Mouse (Mus musculus): ENCODE data around the gene Frmd5.
A peak's percentile ranks its signal among the peaks of the same experiment; 100 is the strongest.
"Not testable (repeated sequence)": the region's sequence is repeated elsewhere in the genome, so short reads cannot be mapped to it uniquely, and the experiment has no call there.

Gene Frmd5

GRCm38 (mm10) chr2:121806959-121807653 is at the start of gene Frmd5:
TSS of gene Frmd5 (minus strand) at chr2:121807087.
- DNase-seq (ENCODE audit: low spot score in 2 of 2) = peak; percentile 92 to 94

DNA sequence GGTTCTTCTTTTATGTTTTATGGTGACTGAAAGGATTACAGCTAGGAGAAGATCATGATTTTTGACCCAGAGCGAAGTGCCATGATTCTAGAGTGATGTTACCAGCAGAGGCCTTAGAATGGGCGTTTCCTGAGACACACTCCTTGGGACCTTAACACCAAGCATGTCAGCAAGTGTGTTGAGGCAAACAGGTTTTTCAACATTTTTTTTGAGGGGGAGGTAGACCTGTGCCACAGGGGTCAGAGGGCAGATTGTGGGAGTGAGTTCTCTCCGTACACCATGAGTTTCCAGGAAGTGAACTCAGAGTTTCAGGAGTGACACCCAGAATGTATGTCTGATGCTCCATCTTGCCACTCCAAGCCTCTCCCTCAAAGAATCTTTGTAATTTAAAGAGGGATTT is 47.1 kb upstream of the Frmd5 start:
- DNase-seq (ENCODE audit: low spot score in 2 of 2) = no peak

DNA sequence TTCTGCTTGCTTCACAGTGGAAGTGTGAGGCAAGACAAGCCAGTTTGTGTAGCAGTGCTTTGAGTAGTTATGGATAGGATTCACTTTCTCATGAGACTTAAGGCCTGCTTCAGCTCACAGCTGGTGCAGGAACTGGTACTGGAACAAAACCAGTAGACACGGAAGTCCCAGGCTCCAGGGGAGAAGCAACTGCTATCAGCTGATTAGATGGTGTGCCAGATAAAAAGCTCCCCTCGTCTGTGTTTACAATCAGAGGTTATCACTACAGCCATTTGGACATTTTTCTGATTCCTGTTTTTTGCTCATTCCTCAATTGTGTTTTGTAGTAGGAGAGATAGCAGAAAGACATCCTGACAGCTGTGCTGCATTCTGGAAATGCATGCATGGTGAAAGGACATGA is 45.2 kb upstream of the Frmd5 start:
- DNase-seq (ENCODE audit: low spot score in 2 of 2) = no peak

DNA sequence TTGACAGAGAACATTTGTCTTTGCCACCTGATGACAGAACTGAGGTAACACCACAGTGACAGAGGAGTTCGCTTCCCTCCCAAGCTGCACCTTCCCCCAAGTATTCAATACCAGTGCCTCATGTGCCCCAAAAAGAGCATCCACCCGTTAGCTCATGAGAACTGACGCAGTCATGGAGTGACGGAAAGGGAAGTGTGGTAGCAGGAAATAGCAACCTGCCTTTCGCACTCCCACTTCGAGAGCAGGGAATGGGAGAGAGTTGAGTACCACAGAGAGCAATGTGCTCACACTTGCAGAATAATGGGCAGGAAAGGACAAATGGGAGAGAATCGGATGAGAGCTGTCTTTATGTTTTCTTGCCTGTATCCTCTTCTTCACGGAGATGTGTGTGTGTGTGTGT is 39.2 kb upstream of the Frmd5 start:
- no peak for DNase-seq (ENCODE audit: low spot score in 2 of 2)

DNA sequence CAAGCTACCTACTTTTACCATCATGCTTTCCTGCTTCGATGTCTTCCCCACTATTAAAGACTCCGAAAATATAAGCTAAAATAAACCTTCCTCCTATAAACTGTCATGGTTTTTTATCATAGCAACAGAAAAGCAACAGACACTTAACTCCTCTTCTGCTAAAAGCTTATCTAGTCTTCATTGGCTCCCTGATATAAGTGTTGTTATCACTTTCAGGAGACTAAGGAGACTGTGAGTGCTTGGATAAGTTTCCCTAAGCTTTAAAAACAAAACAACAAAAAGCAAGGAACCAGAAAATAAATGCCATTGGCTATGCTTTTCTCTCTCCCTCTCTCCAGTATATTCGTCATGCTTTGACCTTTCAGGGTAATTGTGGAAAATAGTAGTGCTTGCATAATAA is 35.4 kb upstream of the Frmd5 start:
- no peak for DNase-seq (ENCODE audit: low spot score in 2 of 2)

GRCm38 (mm10) chr2:121841453-121841852 is 34.6 kb upstream of the Frmd5 start:
- no peak for DNase-seq (ENCODE audit: low spot score in 2 of 2)

DNA sequence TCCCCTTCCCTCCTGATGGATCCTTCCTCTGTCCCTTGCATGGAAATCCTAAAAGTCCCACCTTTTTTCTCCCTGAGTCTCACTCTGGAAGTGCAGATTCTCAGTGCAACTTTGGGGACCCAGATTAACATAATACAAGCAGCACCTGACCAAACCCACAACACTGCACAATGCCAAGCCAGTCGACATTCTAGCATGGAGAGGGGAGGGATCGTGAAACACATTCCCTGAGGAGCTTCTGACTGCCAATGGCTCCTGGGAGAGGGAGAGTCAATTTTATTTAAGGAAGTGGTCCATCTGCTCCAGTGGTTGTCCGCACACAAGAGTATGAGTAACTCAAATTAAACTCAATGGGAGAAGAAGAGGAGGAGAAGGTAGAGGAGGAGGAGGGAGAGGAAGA is 28.0 kb upstream of the Frmd5 start:
- no peak for DNase-seq (ENCODE audit: low spot score in 2 of 2)

- DNase-seq (ENCODE audit: low spot score in 2 of 2) = peak; percentile 19 to 31
These were observed 25.6 kb upstream of the Frmd5 start for GRCm38 (mm10) chr2:121832484-121832894.

GRCm38 (mm10) chr2:121828411-121828810 is 21.5 kb upstream of the Frmd5 start:
- DNase-seq (ENCODE audit: low spot score in 2 of 2) = no peak

GRCm38 (mm10) chr2:121826189-121826588 is 19.3 kb upstream of the Frmd5 start:
- no peak for DNase-seq (ENCODE audit: low spot score in 2 of 2)

GRCm38 (mm10) chr2:121824653-121825052 is 17.8 kb upstream of the Frmd5 start:
- no peak for DNase-seq (ENCODE audit: low spot score in 2 of 2)

DNA sequence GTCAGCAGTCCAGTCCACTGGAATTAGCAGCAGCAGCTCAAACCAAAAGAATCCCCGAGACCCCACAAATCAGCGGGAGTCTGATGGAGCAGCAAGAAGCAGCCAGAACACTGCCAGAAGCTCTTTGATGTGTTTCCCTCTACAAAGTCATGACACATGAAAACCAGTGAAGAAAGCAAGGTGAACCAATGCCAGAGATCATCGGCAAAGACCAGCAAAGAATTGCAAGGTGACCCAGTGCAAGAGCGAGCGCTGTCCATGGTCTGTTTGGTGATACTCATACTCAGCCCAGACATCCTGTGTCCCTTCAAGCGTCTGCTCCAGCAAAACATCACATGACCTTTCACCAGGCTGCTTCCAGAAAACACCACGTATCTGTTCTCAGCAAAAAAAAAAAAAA is 14.9 kb upstream of the Frmd5 start:
- DNase-seq (ENCODE audit: low spot score in 2 of 2) = no peak

GRCm38 (mm10) chr2:121810876-121811275 is 4.0 kb upstream of the Frmd5 start:
- not testable (repeated sequence) for DNase-seq (ENCODE audit: low spot score in 2 of 2)

- DNase-seq (ENCODE audit: low spot score in 2 of 2) = no peak
These were observed 2.2 kb upstream of the Frmd5 start for GRCm38 (mm10) chr2:121809126-121809525.

GRCm38 (mm10) chr2:121806171-121806943 is 530 bp downstream of the Frmd5 start:
- peak; percentile 15 to 41 for DNase-seq (ENCODE audit: low spot score in 2 of 2)

GRCm38 (mm10) chr2:121799051-121799450 is 7.8 kb downstream of the Frmd5 start:
- no peak for DNase-seq (ENCODE audit: low spot score in 2 of 2)

- no peak for DNase-seq (ENCODE audit: low spot score in 2 of 2)
These were observed 10.9 kb downstream of the Frmd5 start for GRCm38 (mm10) chr2:121795995-121796394.

- DNase-seq (ENCODE audit: low spot score in 2 of 2) = no peak
These were observed 17.1 kb downstream of the Frmd5 start for GRCm38 (mm10) chr2:121789777-121790176.

DNA sequence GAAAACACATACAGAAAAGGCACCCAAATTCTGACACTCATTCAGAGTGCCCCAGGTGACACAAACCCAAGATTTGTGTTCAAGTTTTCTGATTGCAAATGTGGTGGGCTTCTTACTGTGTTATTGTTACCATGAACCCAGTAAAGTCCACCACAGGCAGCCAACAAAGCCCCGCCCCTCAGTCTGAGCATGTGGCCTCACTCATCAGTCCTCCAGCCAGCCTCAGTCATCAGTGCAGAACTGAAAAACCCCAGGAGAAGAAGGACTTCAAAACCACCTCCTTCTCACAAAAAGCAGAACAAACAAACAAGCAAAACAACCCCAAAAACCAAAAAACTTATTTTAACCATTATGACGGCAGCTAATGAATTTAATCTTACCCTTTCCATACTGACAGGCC is 18.5 kb downstream of the Frmd5 start:
- DNase-seq (ENCODE audit: low spot score in 2 of 2) = no peak

DNA sequence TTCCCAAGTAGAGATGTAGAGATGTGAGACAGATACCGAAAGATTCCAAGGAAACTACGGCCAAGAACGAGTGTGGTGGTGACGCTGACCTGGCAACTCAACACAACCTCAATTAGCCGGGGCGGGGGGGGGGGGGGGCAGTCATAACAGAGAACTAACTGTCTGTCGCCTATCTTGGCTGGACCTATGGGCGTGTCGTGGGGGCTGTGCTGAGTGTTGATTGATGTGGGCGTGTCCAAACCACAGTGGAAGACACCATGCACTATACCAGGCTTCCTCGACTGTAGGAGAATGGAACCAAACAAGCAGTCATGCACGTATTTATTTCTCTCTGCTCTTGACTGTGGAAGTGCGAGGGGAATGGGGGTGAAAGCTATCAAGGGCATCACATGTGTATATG is 19.1 kb downstream of the Frmd5 start:
- DNase-seq (ENCODE audit: low spot score in 2 of 2) = no peak

DNA sequence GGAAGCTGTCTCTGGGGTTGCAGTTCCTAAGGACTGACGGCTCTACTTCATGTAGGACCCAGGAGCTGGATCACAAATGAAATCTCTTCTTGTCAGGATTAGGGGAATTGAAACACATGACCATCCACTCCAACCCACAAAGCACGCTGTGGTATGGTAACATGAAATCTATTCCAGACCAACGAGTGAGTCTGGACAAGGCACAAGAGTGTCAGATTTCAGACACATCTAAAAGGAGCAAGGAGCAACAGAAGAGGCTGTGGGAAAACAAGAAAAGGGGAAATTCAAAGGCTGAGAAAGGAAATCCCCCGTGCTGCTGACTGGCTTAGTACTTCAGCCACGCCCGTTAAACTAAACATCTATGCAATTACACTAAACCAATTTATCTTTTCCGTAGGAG is 19.6 kb downstream of the Frmd5 start:
- no peak for DNase-seq (ENCODE audit: low spot score in 2 of 2)

GRCm38 (mm10) chr2:121776219-121776618 is 30.7 kb downstream of the Frmd5 start:
- DNase-seq (ENCODE audit: low spot score in 2 of 2) = no peak

GRCm38 (mm10) chr2:121764851-121765250 is 42.0 kb downstream of the Frmd5 start:
- no peak for DNase-seq (ENCODE audit: low spot score in 2 of 2)
